Mouse (Mus musculus): ENCODE measurements around the gene Ubald2. TPM values are rescaled to one million over a fixed set of nuclear protein-coding genes. Genes with fewer than 3 reads are reported as not detected.
"Not testable (repeated sequence)": the region's sequence is repeated elsewhere in the genome, so short reads cannot be mapped to it uniquely, and the experiment has no call there.

Ubald2 gene
- total and polyA plus RNA-seq, 2 experiments from 2014 or later = 32.3 to 48.3 TPM

GRCm38 (mm10) chr11:116423214-116423613, 10.7 kb upstream of the Ubald2 start:
- no peak overlapping the region for H3K27ac ChIP-seq (ENCODE audit: low read depth)
- DNase-seq (ENCODE audit: low spot score) (no peak), ATAC-seq (ENCODE audit: insufficient read depth, low read depth) (no peak)
- 78% methylated on average over 6 of the region's 6 CpGs for WGBS
- no peaks in the 10 kb centered on the region for H3K4me1 ChIP-seq (ENCODE audit: control insufficient read depth, insufficient read depth)
- H3K27me3 ChIP-seq (ENCODE audit: control insufficient read depth, insufficient read depth, low read length) = no peaks in the 10 kb centered on the region
- H3K9me3 ChIP-seq (replicated peaks; ENCODE audit: control insufficient read depth, low read length) = no peaks in the 10 kb centered on the region
- no peak overlapping the region for H3K9ac ChIP-seq (replicated peaks; ENCODE audit: low read depth, low read length)
- TF ChIP-seq CTCF (IDR thresholded peaks at IDR 0.05; ENCODE audit: low read depth) = no peak
- no peak for TF ChIP-seq EP300 (IDR thresholded peaks at IDR 0.05; ENCODE audit: low read depth)
- no peaks in the 10 kb centered on the region for H3K36me3 ChIP-seq (replicated peaks; ENCODE audit: control insufficient read depth, insufficient read depth, low read length)
- H3K4me3 ChIP-seq (ENCODE audit: low read depth, low read length) = no peak overlapping the region
- H3K4me2 ChIP-seq (ENCODE audit: low read depth, low read length) = no peak overlapping the region

- H3K27me3 ChIP-seq (ENCODE audit: control insufficient read depth, insufficient read depth, low read length) = no peaks in the 10 kb centered on the region
- no peaks in the 10 kb centered on the region for H3K36me3 ChIP-seq (replicated peaks; ENCODE audit: control insufficient read depth, insufficient read depth, low read length)
- H3K4me2 ChIP-seq (ENCODE audit: low read depth, low read length) = no peak overlapping the region
- peak overlapping the region; percentile 29; the same call in 1 of the 2 replicates for H3K9ac ChIP-seq (replicated peaks; ENCODE audit: low read depth, low read length)
- ATAC-seq (ENCODE audit: insufficient read depth, low read depth) (peak; percentile 36; the same call in 1 of the 2 replicates), DNase-seq (ENCODE audit: low spot score) (no peak)
- TF ChIP-seq CTCF (IDR thresholded peaks at IDR 0.05; ENCODE audit: low read depth) (no peak), EP300 (IDR thresholded peaks at IDR 0.05; ENCODE audit: low read depth) (no peak)
- H3K4me3 ChIP-seq (ENCODE audit: low read depth, low read length) = no peak overlapping the region
- H3K9me3 ChIP-seq (replicated peaks; ENCODE audit: control insufficient read depth, low read length) = no peaks in the 10 kb centered on the region
- WGBS = 64% methylated on average over 10 of the region's 10 CpGs
- peak overlapping the region; percentile 61 for H3K27ac ChIP-seq (ENCODE audit: low read depth)
- no peaks in the 10 kb centered on the region for H3K4me1 ChIP-seq (ENCODE audit: control insufficient read depth, insufficient read depth)
Measured at GRCm38 (mm10) chr11:116423782-116424620, 9.9 kb upstream of the Ubald2 start.

- Histone ChIP-seq H3K4me2 (ENCODE audit: low read depth, low read length) (no peak overlapping the region), H3K27ac (ENCODE audit: low read depth) (no peak overlapping the region), H3K4me1 (ENCODE audit: control insufficient read depth, insufficient read depth) (0 out of 2 replicates have a peak, but pooled peaks cover 4% of the 10 kb centered on the region), H3K9ac (replicated peaks; ENCODE audit: low read depth, low read length) (no peak overlapping the region), H3K36me3 (replicated peaks; ENCODE audit: control insufficient read depth, insufficient read depth, low read length) (no peaks in the 10 kb centered on the region), H3K9me3 (replicated peaks; ENCODE audit: control insufficient read depth, low read length) (no peaks in the 10 kb centered on the region), H3K4me3 (ENCODE audit: low read depth, low read length) (no peak overlapping the region), H3K27me3 (ENCODE audit: control insufficient read depth, insufficient read depth, low read length) (no peaks in the 10 kb centered on the region)
- no peak for TF ChIP-seq EP300 (IDR thresholded peaks at IDR 0.05; ENCODE audit: low read depth)
- DNase-seq (ENCODE audit: low spot score) = no peak
- 32% methylated on average over 8 of the region's 8 CpGs for WGBS
- no peak for ATAC-seq (ENCODE audit: insufficient read depth, low read depth)
Measured at GRCm38 (mm10) chr11:116424621-116425407, 9.1 kb upstream of the Ubald2 start.

- H3K9me3 ChIP-seq (replicated peaks; ENCODE audit: control insufficient read depth, low read length); H3K27ac ChIP-seq (ENCODE audit: low read depth); H3K36me3 ChIP-seq (replicated peaks; ENCODE audit: control insufficient read depth, insufficient read depth, low read length); H3K4me1 ChIP-seq (ENCODE audit: control insufficient read depth, insufficient read depth); H3K4me2 ChIP-seq (ENCODE audit: low read depth, low read length); ATAC-seq (ENCODE audit: insufficient read depth, low read depth); H3K4me3 ChIP-seq (ENCODE audit: low read depth, low read length); DNase-seq (ENCODE audit: low spot score); H3K27me3 ChIP-seq (ENCODE audit: control insufficient read depth, insufficient read depth, low read length); H3K9ac ChIP-seq (replicated peaks; ENCODE audit: low read depth, low read length): not testable (repeated sequence)
- 76% methylated on average over 11 of the region's 11 CpGs for WGBS
Measured at GRCm38 (mm10) chr11:116426328-116426727, 7.6 kb upstream of the Ubald2 start.

- no peak overlapping the region for H3K9ac ChIP-seq (replicated peaks; ENCODE audit: low read depth, low read length)
- no peak for DNase-seq (ENCODE audit: low spot score)
- ATAC-seq (ENCODE audit: insufficient read depth, low read depth) = no peak
- WGBS = 75% methylated on average over 6 of the region's 6 CpGs
- no peaks in the 10 kb centered on the region for H3K36me3 ChIP-seq (replicated peaks; ENCODE audit: control insufficient read depth, insufficient read depth, low read length)
- no peak overlapping the region for H3K27ac ChIP-seq (ENCODE audit: low read depth)
- TF ChIP-seq CTCF (IDR thresholded peaks at IDR 0.05; ENCODE audit: low read depth) (no peak), EP300 (IDR thresholded peaks at IDR 0.05; ENCODE audit: low read depth) (no peak)
- no peak overlapping the region for H3K4me2 ChIP-seq (ENCODE audit: low read depth, low read length)
- H3K27me3 ChIP-seq (ENCODE audit: control insufficient read depth, insufficient read depth, low read length) = no peaks in the 10 kb centered on the region
- H3K4me3 ChIP-seq (ENCODE audit: low read depth, low read length) = no peak overlapping the region
- H3K9me3 ChIP-seq (replicated peaks; ENCODE audit: control insufficient read depth, low read length) = no peaks in the 10 kb centered on the region
- peaks cover 10% of the 10 kb centered on the region for H3K4me1 ChIP-seq (ENCODE audit: control insufficient read depth, insufficient read depth)
Measured at GRCm38 (mm10) chr11:116426852-116427575, 6.9 kb upstream of the Ubald2 start.

All from heart, postnatal 0 days (tissue).